In genomic region chr7:113612628-113613027, GRCm38 (mm10) we compare ENCODE assay signal across 21 mouse cellular contexts.
DNase-seq lines count a peak whose midpoint lies in the region; ATAC-seq and TF ChIP-seq lines count a peak whose summit lies in the region.
"Had no signal": no experiment of that assay in that cellular context is flagged by ENCODE, and none has a peak within 500 bp of the region (broad histone marks: within the 10 kb centered on the region; RNA-seq: fewer than 3 reads in every experiment).

No protein-coding gene starts in this region.

- H3K4me2 ChIP-seq in lung, postnatal 0 days (replicated peaks; ENCODE audit: low read depth, low read length): no peak overlapping the region
- H3K4me2 ChIP-seq in kidney, embryonic 14.5 days (replicated peaks; ENCODE audit: low read depth, low read length): no peak overlapping the region
- H3K4me2 ChIP-seq: limb, embryonic 15.5 days; lung, embryonic 15.5 days had no signal

- no peak overlapping the region for H3K4me3 ChIP-seq in lung, postnatal 0 days (ENCODE audit: low read depth, low read length)
- no peak overlapping the region for H3K4me3 ChIP-seq in kidney, embryonic 14.5 days (ENCODE audit: low read length)
- H3K4me3 ChIP-seq: forebrain, embryonic 10.5 days; limb, embryonic 15.5 days; lung, embryonic 15.5 days had no signal

- TF ChIP-seq CTCF in lung, postnatal 0 days (IDR thresholded peaks at IDR 0.05): no peak

- DNase-seq in lung, postnatal 25 days (ENCODE audit: low spot score): peak; percentile 13
- DNase-seq in lung, postnatal 0 days (ENCODE audit: low spot score): no peak
- DNase-seq in MEL-GATA-1-ER (ENCODE audit: extremely low read depth, low read depth): peak; percentile 55
- DNase-seq: adrenal gland, postnatal 10 days; cerebellum, adult 18-20 months; cerebellum, postnatal 25 days; forebrain, postnatal 0 days; heart, postnatal 4 days; kidney, adult 18-20 months; kidney, postnatal 10 days; right cerebral cortex, adult 18-20 months; thymus, postnatal 25 days had no signal

- no peaks in the 10 kb centered on the region for H3K4me1 ChIP-seq in lung, postnatal 0 days (ENCODE audit: insufficient read depth, low read depth, low read length)
- no peaks in the 10 kb centered on the region for H3K4me1 ChIP-seq in kidney, embryonic 14.5 days (ENCODE audit: control insufficient read depth, insufficient read depth, low read length)
- H3K4me1 ChIP-seq: limb, embryonic 15.5 days; lung, embryonic 15.5 days had no signal

- no peak for ATAC-seq in lung, postnatal 0 days
- peak; percentile 80 for ATAC-seq in common myeloid progenitor, adult 5-6 weeks (replicated peaks; ENCODE audit: low read depth, poor library complexity, severe bottlenecking)
- peak; percentile 93 for ATAC-seq in monocyte, adult 5-6 weeks (replicated peaks; ENCODE audit: insufficient number of reproducible peaks, low FRiP score, low TSS enrichment, poor library complexity, severe bottlenecking)
- ATAC-seq in CD4-positive, CD25-positive, alpha-beta regulatory T cell, adult 4 months: no peak
- ATAC-seq in kidney, embryonic 14.5 days (ENCODE audit: low FRiP score, low TSS enrichment): no peak
- ATAC-seq: activated CD4-positive, CD25-positive, alpha-beta regulatory T cell, adult 4 months; forebrain, postnatal 0 days; midbrain, embryonic 16.5 days had no signal

- no peak overlapping the region for H3K9ac ChIP-seq in lung, postnatal 0 days (replicated peaks; ENCODE audit: low read depth)
- H3K9ac ChIP-seq in kidney, embryonic 14.5 days (ENCODE audit: low read depth, low read length): no peak overlapping the region
- H3K9ac ChIP-seq: forebrain, postnatal 0 days; limb, embryonic 15.5 days; lung, embryonic 15.5 days had no signal

- WGBS in lung, postnatal 0 days: 60% methylated on average over 4 of the region's 4 CpGs
- 85% methylated on average over 4 of the region's 4 CpGs for WGBS in kidney, embryonic 14.5 days

- no peaks in the 10 kb centered on the region for H3K27me3 ChIP-seq in lung, postnatal 0 days (replicated peaks; ENCODE audit: insufficient read depth, low read length)
- H3K27me3 ChIP-seq in kidney, embryonic 14.5 days (ENCODE audit: control insufficient read depth, insufficient read depth, low read length): no peaks in the 10 kb centered on the region
- H3K27me3 ChIP-seq: limb, embryonic 15.5 days; lung, embryonic 15.5 days had no signal

- no peaks in the 10 kb centered on the region for H3K9me3 ChIP-seq in lung, postnatal 0 days (ENCODE audit: low read length)
- H3K9me3 ChIP-seq in kidney, embryonic 14.5 days (ENCODE audit: control insufficient read depth, low read length): no peaks in the 10 kb centered on the region
- H3K9me3 ChIP-seq: forebrain, embryonic 10.5 days; limb, embryonic 15.5 days; lung, embryonic 15.5 days had no signal

- no peak for TF ChIP-seq EP300 in lung, postnatal 0 days (IDR thresholded peaks at IDR 0.05)

- H3K27ac ChIP-seq in lung, postnatal 0 days (ENCODE audit: low read length): no peak overlapping the region
- H3K27ac ChIP-seq in kidney, embryonic 14.5 days (ENCODE audit: low read depth, low read length): no peak overlapping the region
- H3K27ac ChIP-seq: forebrain, embryonic 10.5 days; limb, embryonic 15.5 days; lung, embryonic 15.5 days had no signal

- no peaks in the 10 kb centered on the region for H3K36me3 ChIP-seq in lung, postnatal 0 days (ENCODE audit: insufficient read depth, low read length)
- no peaks in the 10 kb centered on the region for H3K36me3 ChIP-seq in kidney, embryonic 14.5 days (ENCODE audit: control insufficient read depth, insufficient read depth, low read length)
- H3K36me3 ChIP-seq: forebrain, embryonic 10.5 days; limb, embryonic 15.5 days; lung, embryonic 15.5 days had no signal

Comparison
In these comparisons a context has a peak if more than half of its experiments do, and no peak if none do; other contexts are left out.
1. ATAC-seq: peak in common myeloid progenitor, adult 5-6 weeks (single experiment) and monocyte, adult 5-6 weeks (single experiment); none in lung, postnatal 0 days (single experiment), CD4-positive, CD25-positive, alpha-beta regulatory T cell, adult 4 months (single experiment) and kidney, embryonic 14.5 days (single experiment).